Mouse (Mus musculus): ENCODE results near the gene Mansc4.

DNA sequence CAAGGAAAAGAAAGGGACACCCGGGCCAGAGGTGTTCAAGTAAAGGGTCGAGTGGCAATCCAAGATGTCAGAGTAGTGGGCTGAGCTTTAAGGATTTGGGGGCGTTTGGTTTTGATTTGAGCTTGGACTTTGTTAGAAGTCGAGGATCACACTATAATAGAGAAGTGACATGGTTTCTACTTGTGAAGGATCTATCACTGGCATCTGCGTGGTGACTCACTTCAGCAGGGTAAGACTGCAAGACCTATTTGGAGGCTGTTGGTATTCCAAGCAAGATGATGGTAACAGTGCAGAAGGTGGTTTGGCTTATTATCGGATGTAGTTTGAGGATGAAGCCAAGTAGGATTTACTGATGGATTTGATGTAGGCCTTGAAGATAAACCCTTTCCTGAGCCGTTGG is 43.2 kb downstream of the Mansc4 start:
- no peak for TF ChIP-seq CTCF (IDR thresholded peaks at IDR 0.05; ENCODE audit: low read depth, low read length)
- no peak for TF ChIP-seq POLR2A (IDR thresholded peaks at IDR 0.05; ENCODE audit: insufficient read depth, low read length)
- TF ChIP-seq EP300 (IDR thresholded peaks at IDR 0.05; ENCODE audit: insufficient read depth, low read depth, low read length): no peak

Data from ES-Bruce4 (cell line).